Mouse (Mus musculus) heart, embryonic 13.5 days (tissue): ENCODE results near the gene Tmem92. TPM values are rescaled to one million over a fixed set of nuclear protein-coding genes. Genes with fewer than 3 reads are reported as not detected.
"Not testable (repeated sequence)": the region's sequence is repeated elsewhere in the genome, so short reads cannot be mapped to it uniquely, and the experiment has no call there.

Experiments
- ATAC-seq: fragments of 200-750 bp; cut with Nextera tagmentation; 2 replicates; pipeline ENCODE4 v1.8.0; 2017; ENCODE audit warnings: moderate TSS enrichment; ENCODE audit not compliant: insufficient number of reproducible peaks, low FRiP score, low TSS enrichment; ENCODE audit errors: extremely low read depth
- H3K27ac ChIP-seq: fragments of 300-500 bp; sonication (generic); replicated peaks from 2 replicates; pipeline ENCODE4 v1.5.1; 2015; ENCODE audit warnings: moderate library complexity, mild to moderate bottlenecking, inconsistent platforms
- H3K27me3 ChIP-seq: fragments of 300-500 bp; sonication (generic); replicated peaks from 2 replicates; pipeline ENCODE4 v1.6.1; 2015; ENCODE audit warnings: mild to moderate bottlenecking, inconsistent platforms
- H3K36me3 ChIP-seq: fragments of 300-500 bp; sonication (generic); 2 replicates; pipeline ENCODE4 v1.6.1; 2015; ENCODE audit warnings: mild to moderate bottlenecking, inconsistent platforms
- H3K4me1 ChIP-seq: fragments of 300-500 bp; sonication (generic); 2 replicates; pipeline ENCODE4 v1.6.1; 2015; ENCODE audit warnings: inconsistent platforms
- H3K4me2 ChIP-seq: fragments of 300-500 bp; sonication (generic); 2 replicates; pipeline ENCODE4 v1.6.1; 2015; ENCODE audit warnings: inconsistent platforms, mild to moderate bottlenecking, moderate library complexity
- H3K4me3 ChIP-seq: fragments of 300-500 bp; sonication (generic); 2 replicates; pipeline ENCODE4 v1.5.1; 2015; ENCODE audit warnings: moderate library complexity, mild to moderate bottlenecking, inconsistent platforms
- H3K9ac ChIP-seq: fragments of 300-500 bp; sonication (generic); 2 replicates; pipeline ENCODE4 v1.6.1; 2015; ENCODE audit warnings: inconsistent platforms, mild to moderate bottlenecking, moderate library complexity
- H3K9me3 ChIP-seq: fragments of 300-500 bp; sonication (generic); 2 replicates; pipeline ENCODE4 v1.6.1; 2016; ENCODE audit warnings: inconsistent platforms
- WGBS: fragments of 180-500 bp; shearing (Covaris S2); methylation state at CpG from one replicate; pipeline ENCODE4 v1.1.7; 2015; ENCODE audit warnings: mixed read lengths; 5-methylcytosine and 5-hydroxymethylcytosine counted together
- polyA plus RNA-seq: library from polyadenylated mRNA; unstranded; fragments of >200 nt; fragmentation: Nextera tagmentation; extraction: Ambion mirVana; gene quantifications from 2 replicates; pipeline ENCODE4 v1.2.1, GENCODE M21; 2015

The Tmem92 gene
- polyA plus RNA-seq: not detected in 2 replicates

GRCm38 (mm10) chr11:94782603-94783002 is at the start of gene Tmem92:
Gene Tmem92, minus strand, starts transcription at chr11:94782703.
- Histone ChIP-seq H3K4me2 (no peak within 1 kb of the TSS), H3K4me3 (no peak within 1 kb of the TSS), H3K27me3 (peaks cover under 1% of the 10 kb centered on the region; the same call in 1 of the 2 replicates), H3K9ac (no peak within 1 kb of the TSS), H3K9me3 (no peaks in the 10 kb centered on the region), H3K27ac (no peak within 1 kb of the TSS), H3K36me3 (no peaks in the 10 kb centered on the region), H3K4me1 (no peaks in the 10 kb centered on the region)
- ATAC-seq: no peak

- H3K4me2 ChIP-seq: no peak overlapping the region
- 55% methylated on average over 3 of the region's 3 CpGs for WGBS
- no peaks in the 10 kb centered on the region for H3K9me3 ChIP-seq
- H3K4me3 ChIP-seq: no peak overlapping the region
- no peak overlapping the region for H3K27ac ChIP-seq
- no peak overlapping the region for H3K9ac ChIP-seq
- peaks cover 39% of the 10 kb centered on the region for H3K27me3 ChIP-seq
- no peak for ATAC-seq
- H3K4me1 ChIP-seq: no peaks in the 10 kb centered on the region
- H3K36me3 ChIP-seq: no peaks in the 10 kb centered on the region
Measured at GRCm38 (mm10) chr11:94828966-94829365, 46.5 kb upstream of the Tmem92 start.

GRCm38 (mm10) chr11:94819427-94819826 is 36.9 kb upstream of the Tmem92 start:
- not testable (repeated sequence) for H3K4me3 ChIP-seq, H3K9me3 ChIP-seq, H3K4me2 ChIP-seq, H3K36me3 ChIP-seq, ATAC-seq, H3K27ac ChIP-seq, H3K4me1 ChIP-seq, H3K27me3 ChIP-seq, H3K9ac ChIP-seq

- not testable (repeated sequence) for ATAC-seq, H3K4me1 ChIP-seq, H3K4me2 ChIP-seq, H3K9ac ChIP-seq, H3K27me3 ChIP-seq, H3K4me3 ChIP-seq, H3K27ac ChIP-seq, H3K9me3 ChIP-seq, H3K36me3 ChIP-seq
Measured at GRCm38 (mm10) chr11:94818946-94819345, 36.4 kb upstream of the Tmem92 start.

- 47% methylated on average over 2 of the region's 3 CpGs for WGBS
- not testable (repeated sequence) for H3K4me2 ChIP-seq, H3K27me3 ChIP-seq, H3K27ac ChIP-seq, H3K9ac ChIP-seq, H3K9me3 ChIP-seq, ATAC-seq, H3K4me3 ChIP-seq, H3K36me3 ChIP-seq, H3K4me1 ChIP-seq
Measured at GRCm38 (mm10) chr11:94811537-94811936, 29.0 kb upstream of the Tmem92 start.

- no peak overlapping the region for H3K9ac ChIP-seq
- no peak overlapping the region for H3K27ac ChIP-seq
- H3K27me3 ChIP-seq: peaks cover 13% of the 10 kb centered on the region
- no peaks in the 10 kb centered on the region for H3K36me3 ChIP-seq
- no peak overlapping the region for H3K4me3 ChIP-seq
- no peak for ATAC-seq
- no peaks in the 10 kb centered on the region for H3K4me1 ChIP-seq
- H3K4me2 ChIP-seq: no peak overlapping the region
- H3K9me3 ChIP-seq: no peaks in the 10 kb centered on the region
Measured at GRCm38 (mm10) chr11:94791700-94792099, 9.2 kb upstream of the Tmem92 start.

GRCm38 (mm10) chr11:94785247-94785646 is 2.7 kb upstream of the Tmem92 start:
- H3K9ac ChIP-seq: no peak overlapping the region
- no peaks in the 10 kb centered on the region for H3K36me3 ChIP-seq
- 0 out of 2 replicates have a peak, but pooled peaks cover 5% of the 10 kb centered on the region for H3K27me3 ChIP-seq
- H3K9me3 ChIP-seq: no peaks in the 10 kb centered on the region
- WGBS: 3% methylated on average over 2 of the region's 2 CpGs
- no peak overlapping the region for H3K27ac ChIP-seq
- H3K4me3 ChIP-seq: no peak overlapping the region
- H3K4me2 ChIP-seq: no peak overlapping the region
- no peaks in the 10 kb centered on the region for H3K4me1 ChIP-seq
- ATAC-seq: no peak

- Histone ChIP-seq H3K9ac (no peak overlapping the region), H3K9me3 (no peaks in the 10 kb centered on the region), H3K36me3 (no peaks in the 10 kb centered on the region), H3K4me3 (no peak overlapping the region), H3K27me3 (peaks cover 26% of the 10 kb centered on the region), H3K27ac (no peak overlapping the region), H3K4me2 (no peak overlapping the region), H3K4me1 (no peaks in the 10 kb centered on the region)
- ATAC-seq: no peak
- WGBS: 75% methylated on average over 5 of the region's 5 CpGs
Measured at GRCm38 (mm10) chr11:94774887-94775497, 7.5 kb downstream of the Tmem92 start.

- no peak overlapping the region for H3K4me2 ChIP-seq
- no peak overlapping the region for H3K27ac ChIP-seq
- WGBS: 60% methylated on average over 1 of the region's 1 CpGs
- no peaks in the 10 kb centered on the region for H3K9me3 ChIP-seq
- H3K4me1 ChIP-seq: no peaks in the 10 kb centered on the region
- ATAC-seq: no peak
- H3K36me3 ChIP-seq: no peaks in the 10 kb centered on the region
- H3K4me3 ChIP-seq: no peak overlapping the region
- H3K27me3 ChIP-seq: peaks cover 26% of the 10 kb centered on the region
- H3K9ac ChIP-seq: no peak overlapping the region
Measured at GRCm38 (mm10) chr11:94773851-94774250, 8.7 kb downstream of the Tmem92 start.

GRCm38 (mm10) chr11:94772363-94773055 is 10.0 kb downstream of the Tmem92 start:
- Histone ChIP-seq H3K9ac (no peak overlapping the region), H3K9me3 (no peaks in the 10 kb centered on the region), H3K4me1 (no peaks in the 10 kb centered on the region), H3K4me2 (no peak overlapping the region), H3K27me3 (peaks cover 26% of the 10 kb centered on the region), H3K4me3 (no peak overlapping the region), H3K27ac (no peak overlapping the region), H3K36me3 (no peaks in the 10 kb centered on the region)
- ATAC-seq: no peak
- WGBS: 62% methylated on average over 3 of the region's 3 CpGs

- Histone ChIP-seq H3K36me3 (no peaks in the 10 kb centered on the region), H3K9ac (no peak overlapping the region), H3K27me3 (peaks cover 7% of the 10 kb centered on the region), H3K27ac (no peak overlapping the region), H3K4me2 (no peak overlapping the region), H3K4me1 (no peaks in the 10 kb centered on the region), H3K4me3 (no peak overlapping the region), H3K9me3 (peaks cover 7% of the 10 kb centered on the region; the same call in 1 of the 2 replicates)
- no peak for ATAC-seq
- 82% methylated on average over 2 of the region's 2 CpGs for WGBS
Measured at GRCm38 (mm10) chr11:94767241-94767640, 15.3 kb downstream of the Tmem92 start.

GRCm38 (mm10) chr11:94762775-94763174 is 19.7 kb downstream of the Tmem92 start:
- no peak overlapping the region for H3K9ac ChIP-seq
- no peaks in the 10 kb centered on the region for H3K4me1 ChIP-seq
- H3K27me3 ChIP-seq: no peaks in the 10 kb centered on the region; the same call in 1 of the 2 replicates
- WGBS: 34% methylated on average over 6 of the region's 6 CpGs
- no peak overlapping the region for H3K27ac ChIP-seq
- H3K9me3 ChIP-seq: peaks cover 7% of the 10 kb centered on the region; the same call in 1 of the 2 replicates
- no peak overlapping the region for H3K4me3 ChIP-seq
- no peak overlapping the region for H3K4me2 ChIP-seq
- no peaks in the 10 kb centered on the region for H3K36me3 ChIP-seq
- ATAC-seq: no peak
